Mouse (Mus musculus) testis, adult 2 months (tissue): ENCODE measurements around the gene Cys1. TPM values are rescaled to one million over a fixed set of nuclear protein-coding genes. Genes with fewer than 3 reads are reported as not detected.

ENCODE experiments used
- H3K27ac ChIP-seq: fragments of 200-500 bp; 2 replicates; pipeline ENCODE4 v1.5.1; 2012; ENCODE audit warnings: low read depth, low read length; ENCODE audit not compliant: control insufficient read depth, insufficient read depth
- H3K27me3 ChIP-seq: fragments of 200-500 bp; 2 replicates; pipeline ENCODE4 v1.6.1; 2012; ENCODE audit warnings: mild to moderate bottlenecking, low read length, moderate library complexity; ENCODE audit not compliant: control insufficient read depth, insufficient read depth
- H3K36me3 ChIP-seq: fragments of 200-500 bp; 2 replicates; pipeline ENCODE4 v1.6.1; 2012; ENCODE audit warnings: mild to moderate bottlenecking, low read length; ENCODE audit not compliant: control insufficient read depth, insufficient read depth
- H3K4me1 ChIP-seq: fragments of 200-500 bp; 2 replicates; pipeline ENCODE4 v1.6.1; 2012; ENCODE audit warnings: low read length; ENCODE audit not compliant: control insufficient read depth, insufficient read depth
- H3K4me3 ChIP-seq: fragments of 200-500 bp; 2 replicates; pipeline ENCODE4 v1.5.1; 2012; ENCODE audit warnings: low read depth, mild to moderate bottlenecking, low read length, moderate library complexity, mixed read lengths; ENCODE audit not compliant: control insufficient read depth
- CTCF ChIP-seq: fragments of 200-500 bp; IDR thresholded peaks from 2 replicates; pipeline ENCODE4 v1.5.1; 2012; ENCODE audit warnings: low read depth, mild to moderate bottlenecking, inconsistent platforms, low read length, moderate library complexity; ENCODE audit not compliant: control insufficient read depth, insufficient read depth, insufficient replicate concordance
- POLR2A ChIP-seq: fragments of 200-500 bp; IDR thresholded peaks from 2 replicates; pipeline ENCODE4 v1.6.1; 2012; ENCODE audit warnings: low read depth, mild to moderate bottlenecking, inconsistent platforms, low read length, moderate library complexity; ENCODE audit not compliant: control insufficient read depth
- polyA plus RNA-seq: library from polyadenylated mRNA; depleted of rRNA; stranded (reverse); fragments of >200 nt; gene quantifications from 2 replicates; pipeline ENCODE4 v1.2.3, GENCODE M21; 2012; rRNA removed

Gene Cys1
- polyA plus RNA-seq, 1 experiment = 1.7 TPM

DNA sequence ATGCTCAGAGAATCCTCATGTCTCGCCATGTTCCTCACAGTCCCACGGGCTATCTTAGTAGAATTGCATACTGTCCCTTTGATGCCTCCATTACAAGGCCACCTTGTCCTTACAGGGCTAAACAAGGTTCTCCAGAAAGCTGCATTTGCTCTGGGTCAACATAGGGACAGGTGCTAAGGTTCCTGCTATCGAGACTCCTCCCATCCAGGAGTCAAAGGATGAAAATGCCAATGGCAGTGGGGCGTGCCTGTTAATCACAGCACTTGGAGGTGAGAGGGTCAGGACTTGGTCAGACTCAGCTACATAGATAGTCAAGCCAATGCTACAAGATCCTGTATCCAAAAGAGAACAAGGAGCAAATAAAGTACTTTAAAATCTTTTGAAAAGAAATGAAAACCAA lies 62.2 kb downstream of the Cys1 start:
- TF ChIP-seq POLR2A (no peak), CTCF (no peak)
- Histone ChIP-seq H3K27me3 (no peaks in the 10 kb centered on the region), H3K27ac (no peak overlapping the region), H3K4me3 (no peak overlapping the region), H3K36me3 (no peaks in the 10 kb centered on the region; the same call in 1 of the 2 replicates), H3K4me1 (peaks cover 3% of the 10 kb centered on the region)

Other genes starting within 250 kb of the Cys1 start
- 28.0 and 33.9 TPM in 2 replicates for gene Taf1b, start 183.5 kb downstream of the Cys1 start, polyA plus RNA-seq
- gene Grhl1, start 109.5 kb downstream of the Cys1 start, polyA plus RNA-seq = 6.0 and 6.4 TPM in 2 replicates
- 2.5 and 3.4 TPM in 2 replicates for gene Klf11, start 30.5 kb downstream of the Cys1 start, polyA plus RNA-seq
- 5.3 and 5.5 TPM in 2 replicates for gene Rrm2, start 26.4 kb upstream of the Cys1 start, polyA plus RNA-seq
- gene Mboat2, start 149.1 kb upstream of the Cys1 start, polyA plus RNA-seq = 8.4 and 9.7 TPM in 2 replicates